Mouse (Mus musculus): ENCODE data around the gene Zfp706. TPM values are rescaled to one million over a fixed set of nuclear protein-coding genes. Genes with fewer than 3 reads are reported as not detected.

Zfp706 gene
- polyA plus RNA-seq, 1 experiment from 2014 or later, result 421 TPM

GRCm38 (mm10) chr15:37041214-37041613, 33.6 kb upstream of the Zfp706 start:
- no peak for ATAC-seq (replicated peaks; ENCODE audit: insufficient number of reproducible peaks, low FRiP score, low TSS enrichment)
- H3K9ac ChIP-seq (ENCODE audit: low read depth, low read length), result no peak overlapping the region
- 92% methylated on average over 5 of the region's 5 CpGs for WGBS (ENCODE audit: insufficient replicate concordance)
- peaks cover 12% of the 10 kb centered on the region; the same call in 1 of the 2 replicates for H3K4me1 ChIP-seq (ENCODE audit: control insufficient read depth, insufficient read depth, low read length)
- no peak overlapping the region for H3K4me2 ChIP-seq
- H3K9me3 ChIP-seq (replicated peaks; ENCODE audit: control insufficient read depth, low read length), result no peaks in the 10 kb centered on the region
- no peak overlapping the region for H3K27ac ChIP-seq (ENCODE audit: low read depth, low read length)
- no peak overlapping the region for H3K4me3 ChIP-seq (ENCODE audit: low read depth, low read length)
- H3K36me3 ChIP-seq (ENCODE audit: control insufficient read depth, insufficient read depth, low read length), result no peaks in the 10 kb centered on the region
- no peaks in the 10 kb centered on the region for H3K27me3 ChIP-seq (ENCODE audit: control insufficient read depth, insufficient read depth, low read length)

- H3K4me3 ChIP-seq (ENCODE audit: low read depth, low read length), result no peak overlapping the region
- no peaks in the 10 kb centered on the region for H3K27me3 ChIP-seq (ENCODE audit: control insufficient read depth, insufficient read depth, low read length)
- no peak overlapping the region for H3K27ac ChIP-seq (ENCODE audit: low read depth, low read length)
- ATAC-seq (replicated peaks; ENCODE audit: insufficient number of reproducible peaks, low FRiP score, low TSS enrichment), result no peak
- no peaks in the 10 kb centered on the region for H3K9me3 ChIP-seq (replicated peaks; ENCODE audit: control insufficient read depth, low read length)
- H3K4me2 ChIP-seq, result no peak overlapping the region
- no peaks in the 10 kb centered on the region for H3K36me3 ChIP-seq (ENCODE audit: control insufficient read depth, insufficient read depth, low read length)
- 12% methylated on average over 1 of the region's 1 CpGs for WGBS (ENCODE audit: insufficient replicate concordance)
- H3K9ac ChIP-seq (ENCODE audit: low read depth, low read length), result no peak overlapping the region
- peaks cover 12% of the 10 kb centered on the region; the same call in 1 of the 2 replicates for H3K4me1 ChIP-seq (ENCODE audit: control insufficient read depth, insufficient read depth, low read length)
These were observed 31.1 kb upstream of the Zfp706 start for GRCm38 (mm10) chr15:37038666-37039065.

GRCm38 (mm10) chr15:37037704-37038103, 30.1 kb upstream of the Zfp706 start:
- ATAC-seq (replicated peaks; ENCODE audit: insufficient number of reproducible peaks, low FRiP score, low TSS enrichment), result no peak
- H3K27me3 ChIP-seq (ENCODE audit: control insufficient read depth, insufficient read depth, low read length), result no peaks in the 10 kb centered on the region
- H3K4me1 ChIP-seq (ENCODE audit: control insufficient read depth, insufficient read depth, low read length), result peaks cover 9% of the 10 kb centered on the region; the same call in 1 of the 2 replicates
- no peaks in the 10 kb centered on the region for H3K9me3 ChIP-seq (replicated peaks; ENCODE audit: control insufficient read depth, low read length)
- no peak overlapping the region for H3K9ac ChIP-seq (ENCODE audit: low read depth, low read length)
- H3K36me3 ChIP-seq (ENCODE audit: control insufficient read depth, insufficient read depth, low read length), result no peaks in the 10 kb centered on the region
- no peak overlapping the region for H3K27ac ChIP-seq (ENCODE audit: low read depth, low read length)
- no peak overlapping the region for H3K4me2 ChIP-seq
- H3K4me3 ChIP-seq (ENCODE audit: low read depth, low read length), result no peak overlapping the region
- 77% methylated on average over 3 of the region's 3 CpGs for WGBS (ENCODE audit: insufficient replicate concordance)

GRCm38 (mm10) chr15:37036481-37037156, 29.0 kb upstream of the Zfp706 start:
- H3K27ac ChIP-seq (ENCODE audit: low read depth, low read length), result peak overlapping the region; percentile 37; the same call in 1 of the 2 replicates
- 39% methylated on average over 7 of the region's 7 CpGs for WGBS (ENCODE audit: insufficient replicate concordance)
- H3K9me3 ChIP-seq (replicated peaks; ENCODE audit: control insufficient read depth, low read length), result no peaks in the 10 kb centered on the region
- no peak overlapping the region for H3K9ac ChIP-seq (ENCODE audit: low read depth, low read length)
- H3K36me3 ChIP-seq (ENCODE audit: control insufficient read depth, insufficient read depth, low read length), result no peaks in the 10 kb centered on the region
- H3K4me2 ChIP-seq, result no peak overlapping the region
- no peak overlapping the region for H3K4me3 ChIP-seq (ENCODE audit: low read depth, low read length)
- H3K27me3 ChIP-seq (ENCODE audit: control insufficient read depth, insufficient read depth, low read length), result no peaks in the 10 kb centered on the region
- H3K4me1 ChIP-seq (ENCODE audit: control insufficient read depth, insufficient read depth, low read length), result 0 out of 2 replicates have a peak, but pooled peaks cover 5% of the 10 kb centered on the region
- ATAC-seq (replicated peaks; ENCODE audit: insufficient number of reproducible peaks, low FRiP score, low TSS enrichment), result no peak; the same call in 1 of the 2 replicates

- peaks cover 5% of the 10 kb centered on the region; the same call in 1 of the 2 replicates for H3K4me1 ChIP-seq (ENCODE audit: control insufficient read depth, insufficient read depth, low read length)
These were observed 26.6 kb upstream of the Zfp706 start for GRCm38 (mm10) chr15:37034155-37034554.

DNA sequence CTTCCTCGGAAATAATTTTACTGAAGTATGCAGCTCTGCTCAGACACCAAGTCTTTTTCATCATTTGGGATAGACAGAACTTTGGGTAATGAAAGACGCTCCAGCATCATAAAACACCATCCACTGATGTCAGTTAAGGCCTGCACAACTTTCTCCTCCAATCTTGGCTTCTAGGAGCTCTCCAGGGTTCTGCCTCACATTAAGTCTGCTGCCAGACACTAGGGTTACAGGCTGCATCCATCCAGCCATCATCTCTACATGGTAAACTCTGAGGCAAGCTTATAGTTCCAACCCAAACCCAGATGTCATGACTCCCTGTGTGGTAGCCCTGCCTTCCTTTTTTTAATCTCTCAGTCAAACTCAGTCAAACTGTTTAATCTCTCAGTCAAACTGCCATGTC, 25.9 kb upstream of the Zfp706 start:
- 78% methylated on average over 2 of the region's 2 CpGs for whole genome bisulfite sequencing (ENCODE audit: insufficient replicate concordance)
- H3K27me3 ChIP-seq (ENCODE audit: control insufficient read depth, insufficient read depth, low read length), result no peaks in the 10 kb centered on the region

More at GRCm38 (mm10) chr15:37034155-37034554, 26.6 kb upstream of the Zfp706 start:
- no peak for ATAC-seq (replicated peaks; ENCODE audit: insufficient number of reproducible peaks, low FRiP score, low TSS enrichment)
- WGBS (ENCODE audit: insufficient replicate concordance), result 87% methylated on average over 2 of the region's 2 CpGs
- no peaks in the 10 kb centered on the region for H3K36me3 ChIP-seq (ENCODE audit: control insufficient read depth, insufficient read depth, low read length)
- H3K9me3 ChIP-seq (replicated peaks; ENCODE audit: control insufficient read depth, low read length), result no peaks in the 10 kb centered on the region
- H3K4me2 ChIP-seq, result no peak overlapping the region
- no peak overlapping the region for H3K27ac ChIP-seq (ENCODE audit: low read depth, low read length)
- no peak overlapping the region for H3K9ac ChIP-seq (ENCODE audit: low read depth, low read length)
- H3K27me3 ChIP-seq (ENCODE audit: control insufficient read depth, insufficient read depth, low read length), result no peaks in the 10 kb centered on the region
- H3K4me3 ChIP-seq (ENCODE audit: low read depth, low read length), result no peak overlapping the region

DNA sequence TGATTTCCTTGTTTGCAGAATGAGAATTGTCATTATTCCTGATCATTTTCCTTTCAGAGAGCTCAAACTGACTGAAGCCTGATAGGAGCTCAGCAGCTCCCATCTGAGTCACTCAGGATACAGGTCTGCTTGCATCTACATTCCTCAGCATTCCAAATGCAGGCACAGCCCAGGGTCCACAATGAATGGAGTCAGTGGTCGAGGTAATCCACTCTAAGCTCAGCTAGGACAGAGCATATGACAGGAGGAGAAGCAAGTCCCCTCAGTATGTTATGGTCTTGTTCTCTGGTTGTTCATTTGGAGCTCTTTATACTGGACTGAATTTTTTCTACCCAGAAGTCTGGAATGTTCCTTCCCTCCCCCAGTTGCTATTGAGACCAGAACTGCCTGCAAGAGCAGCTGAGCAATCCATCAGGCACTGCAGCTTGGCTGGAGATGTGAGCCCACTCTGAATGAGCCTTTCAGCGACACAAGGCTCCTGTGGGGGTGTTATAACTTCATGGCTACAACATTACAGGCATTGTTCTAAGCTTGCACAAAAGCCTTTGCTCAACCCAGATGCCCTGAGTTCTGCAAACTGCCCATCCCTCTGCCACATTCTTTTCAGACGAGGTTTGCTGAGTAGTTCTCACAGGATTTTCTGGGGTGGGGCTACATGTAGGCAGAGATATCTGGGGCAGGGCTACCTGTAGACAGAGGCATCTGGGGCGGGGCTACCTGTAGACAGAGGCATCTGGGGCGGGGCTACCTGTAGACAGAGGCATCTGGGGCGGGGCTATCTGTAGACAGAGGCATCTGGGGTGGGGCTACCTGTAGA, 24.0 kb upstream of the Zfp706 start:
- Histone ChIP-seq H3K9ac (ENCODE audit: low read depth, low read length) (no peak overlapping the region), H3K9me3 (replicated peaks; ENCODE audit: control insufficient read depth, low read length) (no peaks in the 10 kb centered on the region), H3K4me3 (ENCODE audit: low read depth, low read length) (no peak overlapping the region), H3K4me2 (no peak overlapping the region), H3K4me1 (ENCODE audit: control insufficient read depth, insufficient read depth, low read length) (no peaks in the 10 kb centered on the region; the same call in 1 of the 2 replicates), H3K36me3 (ENCODE audit: control insufficient read depth, insufficient read depth, low read length) (no peaks in the 10 kb centered on the region), H3K27ac (ENCODE audit: low read depth, low read length) (no peak overlapping the region), H3K27me3 (ENCODE audit: control insufficient read depth, insufficient read depth, low read length) (no peaks in the 10 kb centered on the region)
- ATAC-seq (replicated peaks; ENCODE audit: insufficient number of reproducible peaks, low FRiP score, low TSS enrichment), result no peak; the same call in 1 of the 2 replicates
- 39% methylated on average over 6 of the region's 6 CpGs for WGBS (ENCODE audit: insufficient replicate concordance)

More for the DNA sequence above, 25.9 kb upstream of the Zfp706 start:
- Histone ChIP-seq H3K9me3 (replicated peaks; ENCODE audit: control insufficient read depth, low read length) (no peaks in the 10 kb centered on the region), H3K4me1 (ENCODE audit: control insufficient read depth, insufficient read depth, low read length) (peaks cover 5% of the 10 kb centered on the region; the same call in 1 of the 2 replicates), H3K36me3 (ENCODE audit: control insufficient read depth, insufficient read depth, low read length) (no peaks in the 10 kb centered on the region), H3K9ac (ENCODE audit: low read depth, low read length) (no peak overlapping the region), H3K4me3 (ENCODE audit: low read depth, low read length) (no peak overlapping the region), H3K27ac (ENCODE audit: low read depth, low read length) (no peak overlapping the region), H3K4me2 (no peak overlapping the region)
- no peak for ATAC-seq (replicated peaks; ENCODE audit: insufficient number of reproducible peaks, low FRiP score, low TSS enrichment)

DNA sequence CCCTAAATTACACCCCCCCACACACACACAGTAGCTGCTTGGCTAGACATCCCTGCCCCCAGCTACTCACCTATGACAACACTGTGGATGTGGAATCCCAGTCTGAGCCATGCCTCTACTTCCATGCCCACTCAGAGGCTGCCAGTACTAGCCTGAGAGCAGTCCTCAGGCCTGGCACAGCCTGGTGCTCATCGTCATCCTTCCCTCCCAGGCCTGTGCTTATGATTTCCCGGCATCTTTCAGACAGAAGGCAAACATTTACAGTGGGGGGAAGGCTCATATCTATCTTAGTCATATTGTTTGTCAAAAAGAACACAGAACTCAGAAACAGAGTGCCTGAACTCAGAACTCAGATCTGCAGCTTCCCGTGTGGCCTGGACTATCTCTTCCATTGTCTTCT, 23.4 kb upstream of the Zfp706 start:
- Histone ChIP-seq H3K4me2 (no peak overlapping the region), H3K27me3 (ENCODE audit: control insufficient read depth, insufficient read depth, low read length) (no peaks in the 10 kb centered on the region), H3K9ac (ENCODE audit: low read depth, low read length) (no peak overlapping the region), H3K27ac (ENCODE audit: low read depth, low read length) (no peak overlapping the region), H3K4me1 (ENCODE audit: control insufficient read depth, insufficient read depth, low read length) (no peaks in the 10 kb centered on the region; the same call in 1 of the 2 replicates), H3K9me3 (replicated peaks; ENCODE audit: control insufficient read depth, low read length) (no peaks in the 10 kb centered on the region), H3K4me3 (ENCODE audit: low read depth, low read length) (no peak overlapping the region), H3K36me3 (ENCODE audit: control insufficient read depth, insufficient read depth, low read length) (no peaks in the 10 kb centered on the region)
- 44% methylated on average over 3 of the region's 3 CpGs for WGBS (ENCODE audit: insufficient replicate concordance)
- no peak for ATAC-seq (replicated peaks; ENCODE audit: insufficient number of reproducible peaks, low FRiP score, low TSS enrichment)

Measured in heart, embryonic 11.5 days (tissue).